Mouse (Mus musculus) naive thymus-derived CD4-positive, alpha-beta T cell, adult 2 months (primary cell): Measurements from ENCODE around the gene Ppp6r3.
"Not testable (repeated sequence)": the region's sequence is repeated elsewhere in the genome, so short reads cannot be mapped to it uniquely, and the experiment has no call there.

Experiments used
- DNase-seq: peaks from one replicate; pipeline ENCODE4 v3.0.0-alpha.2; 2011; ENCODE audit warnings: low read depth

The Ppp6r3 gene

DNA sequence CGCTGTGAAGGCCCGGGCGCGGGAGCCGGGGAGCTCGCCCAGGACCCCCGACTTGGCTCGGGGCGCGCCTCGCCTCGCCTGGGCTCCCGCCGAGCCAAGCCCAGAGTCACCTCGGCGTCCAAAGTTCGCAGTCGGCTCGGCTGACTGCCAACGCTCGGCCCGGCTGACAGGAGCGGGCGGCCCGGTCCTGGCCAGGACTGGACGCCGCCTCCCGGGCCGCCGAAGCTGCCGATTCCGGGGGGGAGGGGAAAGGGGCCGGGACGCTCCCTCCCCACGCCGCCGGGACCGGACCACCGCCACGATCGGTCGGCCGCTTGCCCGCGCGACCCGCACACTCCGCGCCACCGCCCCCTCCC is 295 bp downstream of the Ppp6r3 start:
- no peak for DNase-seq

- DNase-seq: peak; percentile 49
These were observed 905 bp downstream of the Ppp6r3 start for GRCm38 (mm10) chr19:3574593-3575094.

GRCm38 (mm10) chr19:3564309-3564708 is 11.2 kb downstream of the Ppp6r3 start:
- DNase-seq: no peak

DNA sequence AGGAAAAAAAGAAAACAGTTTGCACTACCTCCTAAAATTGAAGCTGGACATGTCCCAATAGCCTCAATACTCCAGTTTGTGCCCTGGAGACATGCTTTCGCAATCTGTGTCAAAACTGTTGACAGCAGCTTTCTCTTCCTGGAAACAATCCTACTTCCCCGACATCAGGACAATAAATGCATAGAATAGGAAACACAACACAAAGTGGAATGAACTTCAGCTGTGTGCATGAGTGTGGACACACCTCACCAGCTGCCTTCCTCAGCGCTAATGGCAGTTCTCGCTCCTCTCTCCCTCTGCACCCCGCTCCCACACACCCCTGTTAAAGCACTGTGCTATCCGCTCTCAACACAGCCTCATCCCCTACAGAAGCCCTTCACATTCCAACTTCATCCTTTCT is 12.8 kb downstream of the Ppp6r3 start:
- no peak for DNase-seq

- DNase-seq: no peak
These were observed 13.3 kb downstream of the Ppp6r3 start for GRCm38 (mm10) chr19:3562298-3562697.

- DNase-seq: no peak
These were observed 19.3 kb downstream of the Ppp6r3 start for GRCm38 (mm10) chr19:3556169-3556827.

DNA sequence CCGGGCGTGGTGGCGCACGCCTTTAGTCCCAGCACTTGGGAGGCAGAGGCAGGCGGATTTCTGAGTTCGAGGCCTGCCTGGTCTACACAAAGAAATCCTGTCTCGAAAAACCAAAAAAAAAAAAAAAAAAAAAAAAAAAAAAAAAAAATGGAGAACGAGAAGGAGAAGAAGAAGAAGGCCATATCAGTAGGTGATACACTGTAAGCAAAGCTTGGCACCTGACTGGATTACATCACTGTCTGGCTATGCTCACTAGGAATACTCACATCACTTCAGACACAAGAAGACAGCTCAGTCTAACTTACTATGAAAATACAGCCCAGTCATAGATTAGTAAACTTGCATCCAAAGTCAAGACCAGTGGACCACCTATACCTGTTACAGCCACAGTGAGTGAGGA is 20.8 kb downstream of the Ppp6r3 start:
- no peak for DNase-seq

DNA sequence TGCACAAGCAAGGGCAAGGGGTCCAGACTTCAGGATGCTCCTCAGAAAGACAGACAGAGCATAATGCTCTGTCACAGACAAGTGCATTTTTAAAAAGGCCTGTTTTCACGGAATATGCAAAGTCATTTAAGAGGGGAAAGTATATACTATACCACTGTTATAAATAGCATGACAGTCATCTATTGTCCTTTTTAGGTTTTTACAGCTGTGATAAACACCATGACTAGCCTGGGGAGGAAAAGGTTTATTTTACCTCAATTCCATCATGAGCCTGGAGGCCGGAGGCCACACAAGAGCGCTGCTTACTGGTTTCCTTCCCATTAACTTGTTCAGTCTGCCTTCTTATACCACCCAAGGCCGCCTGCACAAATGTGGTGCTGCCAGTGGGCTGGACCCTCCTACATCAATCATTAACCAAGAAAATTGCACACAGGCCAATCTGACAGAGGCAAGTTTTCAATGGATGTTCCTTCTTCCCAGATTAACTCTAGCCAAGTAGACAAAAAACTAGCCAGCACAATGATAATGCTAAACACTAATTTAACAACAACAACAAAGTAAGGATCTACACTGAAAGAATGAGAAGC is 23.9 kb downstream of the Ppp6r3 start:
- DNase-seq: no peak

DNA sequence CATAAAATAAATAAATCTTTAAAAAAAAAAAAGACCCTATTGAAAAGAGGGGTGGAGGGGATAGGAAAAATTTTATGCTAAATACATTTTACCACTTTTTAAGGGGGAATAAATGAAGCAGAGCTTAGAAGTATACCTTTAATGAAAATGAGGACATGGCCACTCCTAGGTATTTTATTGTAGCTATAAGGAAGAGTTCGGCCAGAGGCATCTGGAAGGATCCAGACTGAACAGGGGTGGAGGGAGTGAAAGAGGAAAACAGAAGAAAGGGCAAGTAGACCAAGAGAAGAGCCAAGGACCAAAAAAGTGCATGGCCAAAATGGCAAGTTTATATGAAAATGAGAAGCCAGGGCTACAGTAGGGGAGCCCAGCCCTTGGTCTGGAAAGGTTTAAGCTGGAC is 25.4 kb downstream of the Ppp6r3 start:
- DNase-seq: no peak

GRCm38 (mm10) chr19:3549263-3549662 is 26.3 kb downstream of the Ppp6r3 start:
- DNase-seq: no peak

DNA sequence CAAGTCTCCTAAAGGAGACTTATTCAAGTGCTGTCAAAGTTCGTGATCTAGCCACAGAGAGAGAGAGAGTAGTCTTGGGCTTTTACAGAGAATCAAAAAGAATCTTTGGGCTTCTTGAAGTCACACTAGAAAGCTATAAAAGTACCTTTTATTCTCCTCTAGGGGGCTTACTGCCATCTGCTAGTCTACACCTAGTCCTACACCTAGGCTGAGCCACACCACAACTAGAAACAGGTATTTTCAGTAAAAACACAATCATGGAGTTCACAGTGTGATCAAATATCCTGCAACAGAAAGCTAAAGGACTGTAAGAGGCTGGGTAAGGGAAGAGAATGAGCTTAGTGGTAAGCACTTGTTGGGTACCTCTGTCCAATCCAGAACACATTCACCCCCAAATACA is 27.2 kb downstream of the Ppp6r3 start:
- DNase-seq: no peak

DNA sequence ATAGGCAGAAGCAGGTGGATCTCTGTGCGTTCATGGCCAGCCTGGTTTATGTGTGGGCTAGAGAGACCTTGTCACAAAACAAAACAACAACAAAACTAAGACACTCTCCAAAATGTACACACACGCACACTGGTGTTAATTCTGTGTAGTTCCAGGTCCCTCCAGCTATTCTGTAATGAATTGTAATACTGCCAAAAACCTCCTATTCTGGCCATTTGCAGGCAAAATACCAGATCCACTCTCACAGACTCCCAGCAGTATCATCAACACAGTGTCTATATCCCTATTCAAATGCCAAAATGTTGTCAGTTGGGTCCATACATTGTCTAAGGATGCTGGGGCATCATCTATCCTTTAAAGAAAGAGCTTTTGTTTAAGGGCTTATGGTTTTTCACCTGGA is 30.6 kb downstream of the Ppp6r3 start:
- no peak for DNase-seq

DNA sequence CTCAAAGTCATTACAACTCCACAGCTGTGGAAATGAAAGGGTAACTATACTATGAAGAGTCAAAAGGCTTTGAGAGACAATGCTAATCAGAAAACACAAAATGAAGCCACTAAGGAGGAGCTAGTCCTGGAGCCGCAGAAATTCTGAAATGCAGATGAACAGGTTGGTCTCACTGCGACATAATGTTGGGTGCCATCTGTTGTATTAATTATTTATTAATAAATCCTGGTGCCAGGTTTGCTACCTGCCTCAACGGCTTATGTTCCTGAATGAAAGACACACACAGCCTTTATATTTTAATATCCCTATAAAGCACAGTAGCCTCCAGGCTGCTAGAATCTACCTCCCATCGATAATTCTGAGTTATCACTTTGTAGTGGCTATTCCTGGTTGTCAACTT is 33.0 kb downstream of the Ppp6r3 start:
- no peak for DNase-seq

- no peak for DNase-seq
These were observed 34.6 kb downstream of the Ppp6r3 start for GRCm38 (mm10) chr19:3540997-3541396.

DNA sequence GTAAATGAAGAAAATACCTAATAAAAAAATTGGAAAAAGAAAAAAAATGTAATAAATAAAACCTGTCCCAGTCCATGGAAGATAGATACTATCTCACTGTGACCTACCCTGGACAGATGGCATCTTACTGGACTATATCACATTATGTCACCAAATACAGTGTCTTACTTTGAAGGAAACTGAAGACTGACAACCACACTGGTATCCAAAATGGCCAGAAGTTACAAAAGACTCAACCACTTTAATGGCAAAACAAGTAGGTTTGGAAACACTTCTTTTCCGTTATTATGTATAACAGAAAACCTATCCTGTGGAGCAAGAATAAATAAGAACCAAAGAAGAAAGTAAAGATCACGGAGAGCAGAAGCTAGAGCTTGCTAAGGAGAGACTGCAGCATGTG is 35.3 kb downstream of the Ppp6r3 start:
- DNase-seq: no peak

- DNase-seq: no peak
These were observed 36.1 kb downstream of the Ppp6r3 start for GRCm38 (mm10) chr19:3539456-3539855.

DNA sequence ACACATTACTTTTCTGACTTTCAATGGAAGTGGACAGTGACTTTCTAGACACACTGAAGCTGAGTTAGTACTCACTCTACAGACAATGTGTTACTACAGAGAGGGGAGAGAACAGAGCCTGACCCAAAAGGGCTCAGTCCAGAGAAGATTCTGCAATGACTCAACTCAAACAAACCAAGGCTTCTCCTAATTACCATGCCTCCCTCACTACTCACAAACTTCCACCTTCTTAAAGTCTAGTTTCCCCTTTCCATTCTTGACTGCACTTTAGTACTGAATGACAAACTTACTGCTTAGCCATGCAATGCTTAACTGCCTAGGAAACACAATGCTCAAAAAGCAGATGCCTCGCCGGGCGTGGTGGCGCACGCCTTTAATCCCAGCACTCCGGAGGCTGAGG is 37.9 kb downstream of the Ppp6r3 start:
- DNase-seq: no peak

DNA sequence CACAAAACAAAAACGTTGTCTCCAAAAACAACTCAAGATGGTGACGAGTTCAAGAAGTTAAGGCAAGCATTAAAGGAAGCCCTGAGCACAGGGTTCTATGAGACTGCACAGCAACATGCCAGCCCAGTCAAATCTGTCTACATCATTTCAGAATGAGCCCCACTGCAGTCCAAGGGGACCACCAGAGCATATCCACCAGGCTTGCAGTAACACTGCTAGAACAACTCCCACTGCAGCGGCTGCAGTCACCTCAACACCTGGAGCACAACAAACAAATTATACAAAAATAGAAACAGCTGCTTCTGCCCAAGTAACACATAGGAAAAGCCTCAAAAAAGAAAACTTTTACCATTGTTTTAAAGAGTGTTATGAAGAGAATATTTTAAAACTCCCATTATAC is 40.6 kb downstream of the Ppp6r3 start:
- DNase-seq: no peak

DNA sequence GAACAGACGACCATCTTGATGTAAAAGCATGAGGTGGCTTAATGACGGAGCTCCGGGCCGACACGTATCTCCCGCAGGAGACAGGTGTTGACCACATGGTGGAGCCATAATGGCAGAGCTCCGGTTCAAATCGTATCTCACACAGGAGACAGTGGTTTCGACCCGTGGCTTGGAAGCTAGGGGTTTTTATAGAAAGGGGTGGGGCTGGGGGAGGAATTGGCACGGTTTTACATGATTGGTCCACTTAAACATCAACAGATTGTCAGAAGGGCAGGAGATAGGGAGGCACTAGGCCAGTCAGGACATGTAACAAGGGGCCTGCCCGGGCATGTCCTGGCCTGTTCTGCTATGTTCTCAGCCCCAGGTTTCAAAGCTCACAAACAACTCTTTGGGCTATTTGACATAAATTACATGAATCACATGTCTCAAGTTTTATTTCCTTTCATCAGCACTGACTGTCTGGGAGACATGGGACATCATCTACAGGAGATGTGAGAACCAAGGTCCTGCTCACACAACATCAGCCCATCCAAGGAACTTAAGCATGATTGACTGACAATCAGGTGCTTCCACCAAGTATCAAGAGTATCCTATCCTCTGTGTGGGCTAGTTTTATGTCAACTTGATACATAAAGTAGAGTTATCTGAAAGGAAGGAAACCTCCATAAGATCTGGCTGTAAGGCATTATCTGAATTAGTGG is 42.1 kb downstream of the Ppp6r3 start:
- DNase-seq: not testable (repeated sequence)

- no peak for DNase-seq
These were observed 42.8 kb downstream of the Ppp6r3 start for GRCm38 (mm10) chr19:3532717-3533260.

GRCm38 (mm10) chr19:3529781-3530180 is 45.8 kb downstream of the Ppp6r3 start:
- no peak for DNase-seq

DNA sequence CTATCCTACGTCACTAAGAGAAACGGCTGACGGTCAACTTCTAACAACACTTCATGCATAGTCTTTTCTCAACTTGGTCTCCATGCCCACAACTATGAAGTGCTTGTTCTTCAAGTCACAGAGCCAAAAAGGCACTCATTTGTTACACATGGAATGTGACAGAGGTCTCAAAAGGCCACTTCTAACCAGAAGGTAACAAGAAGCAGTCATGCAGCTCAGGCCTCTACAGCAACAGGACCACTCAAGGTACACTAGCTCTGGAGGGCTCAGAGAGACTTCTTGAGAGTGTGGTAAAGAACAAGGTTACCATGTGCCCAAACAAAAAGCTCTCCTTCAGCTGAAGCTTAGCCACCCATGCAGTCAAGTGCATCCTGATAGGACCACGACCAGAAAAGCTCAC is 46.9 kb downstream of the Ppp6r3 start:
- DNase-seq: no peak

DNA sequence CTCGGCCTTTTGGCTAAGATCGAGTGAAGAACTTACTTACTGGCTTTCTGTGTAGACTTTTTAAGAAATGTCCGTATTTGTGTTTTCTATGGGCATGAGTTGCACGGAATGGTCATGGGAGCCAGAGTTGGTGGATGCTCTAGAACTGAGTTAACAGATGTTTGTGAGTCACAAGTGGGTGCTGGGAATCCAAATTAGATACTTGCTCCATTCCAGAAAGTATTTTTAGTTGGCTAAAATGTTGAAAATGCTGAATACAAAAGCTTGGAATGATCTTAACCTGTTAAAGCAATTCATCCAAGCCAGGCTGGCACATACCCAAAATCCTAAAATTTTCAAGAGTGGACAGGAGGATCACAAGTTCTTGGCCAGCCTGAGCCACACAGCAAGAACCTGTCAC is 48.0 kb downstream of the Ppp6r3 start:
- DNase-seq: no peak
